Comparison of ENCODE assay signal across 29 mouse cellular contexts in genomic region chr19:33109141-33109540, GRCm38 (mm10).
DNase-seq lines count a peak whose midpoint lies in the region; ATAC-seq and TF ChIP-seq lines count a peak whose summit lies in the region.
"Had no signal": no experiment of that assay in that cellular context is flagged by ENCODE, and none has a peak within 500 bp of the region (broad histone marks: within the 10 kb centered on the region; RNA-seq: fewer than 3 reads in every experiment).

No protein-coding gene starts in this region.

- no peaks in the 10 kb centered on the region for H3K9me3 ChIP-seq in heart, embryonic 12.5 days (replicated peaks)
- no peaks in the 10 kb centered on the region for H3K9me3 ChIP-seq in lung, embryonic 15.5 days
- H3K9me3 ChIP-seq: G1E; hindbrain, embryonic 15.5 days; kidney, embryonic 15.5 days; liver, embryonic 12.5 days had no signal

- TF ChIP-seq POLR2A in heart, adult 2 months (IDR thresholded peaks at IDR 0.05; ENCODE audit: insufficient read depth, low read depth, low read length) = no peak

- DNase-seq in heart, adult 2 months = no peak
- DNase-seq in lung, postnatal 10 days = no peak
- DNase-seq in A20 (ENCODE audit: low read depth, low spot score) = peak; percentile 32
- DNase-seq in right cerebral cortex, postnatal 10 days (ENCODE audit: low spot score in 2 of 2) = no peak
- no peak for DNase-seq in adrenal gland, postnatal 4 days (ENCODE audit: low spot score in 2 of 2)
- DNase-seq: adrenal gland, postnatal 10 days; cerebellum, adult 11 months; cerebellum, adult 9-11 months; left cerebral cortex, postnatal 4 days; liver, postnatal 0 days; midbrain, embryonic 14.5 days; retina, postnatal 1 day; right cerebral cortex, postnatal 25 days; spleen, adult 18-20 months; thymus, adult 18-20 months; thymus, postnatal 25 days had no signal

- no peak overlapping the region for H3K9ac ChIP-seq in heart, adult 2 months (ENCODE audit: low read depth, low read length)
- H3K9ac ChIP-seq in heart, embryonic 12.5 days = no peak overlapping the region
- H3K9ac ChIP-seq in lung, embryonic 15.5 days = no peak overlapping the region
- H3K9ac ChIP-seq: hindbrain, embryonic 15.5 days; kidney, embryonic 15.5 days; liver, embryonic 12.5 days; liver, postnatal 0 days had no signal

- no peaks in the 10 kb centered on the region for H3K36me3 ChIP-seq in heart, adult 2 months (ENCODE audit: control insufficient read depth, insufficient read depth, low read length)
- H3K36me3 ChIP-seq in heart, embryonic 12.5 days = no peaks in the 10 kb centered on the region
- H3K36me3 ChIP-seq in lung, embryonic 15.5 days = no peaks in the 10 kb centered on the region
- H3K36me3 ChIP-seq: G1E; hindbrain, embryonic 15.5 days; kidney, embryonic 15.5 days; liver, embryonic 12.5 days had no signal

- H3K4me2 ChIP-seq in heart, embryonic 12.5 days = no peak overlapping the region
- no peak overlapping the region for H3K4me2 ChIP-seq in lung, embryonic 15.5 days
- H3K4me2 ChIP-seq: heart, embryonic 11.5 days; hindbrain, embryonic 15.5 days; kidney, embryonic 15.5 days; liver, embryonic 12.5 days had no signal

- no peak overlapping the region for H3K4me3 ChIP-seq in heart, adult 2 months
- H3K4me3 ChIP-seq in heart, embryonic 12.5 days = no peak overlapping the region
- no peak overlapping the region for H3K4me3 ChIP-seq in lung, embryonic 15.5 days
- H3K4me3 ChIP-seq: erythroblast, embryonic 14.5 days; hindbrain, embryonic 15.5 days; kidney, embryonic 15.5 days; liver, embryonic 12.5 days had no signal

- no peak for ATAC-seq in heart, embryonic 12.5 days (ENCODE audit: insufficient number of reproducible peaks, low FRiP score)
- no peak for ATAC-seq in lung, embryonic 15.5 days (ENCODE audit: borderline replicate concordance, extremely low read depth, low FRiP score, low TSS enrichment)
- ATAC-seq in granulocyte monocyte progenitor cell, adult 5-6 weeks (replicated peaks; ENCODE audit: poor library complexity, severe bottlenecking) = peak; percentile 29
- ATAC-seq: forebrain, embryonic 16.5 days; inflammation-experienced regulatory T-cells, adult 6 months; liver, embryonic 12.5 days; Patski had no signal

- H3K27me3 ChIP-seq in heart, adult 2 months (ENCODE audit: control insufficient read depth, insufficient read depth, low read length) = no peaks in the 10 kb centered on the region
- H3K27me3 ChIP-seq in heart, embryonic 12.5 days (replicated peaks) = no peaks in the 10 kb centered on the region
- no peaks in the 10 kb centered on the region for H3K27me3 ChIP-seq in lung, embryonic 15.5 days
- H3K27me3 ChIP-seq: hindbrain, embryonic 15.5 days; kidney, embryonic 15.5 days; liver, embryonic 12.5 days; Patski had no signal

- H3K79me2 ChIP-seq in heart, adult 2 months (replicated peaks; ENCODE audit: control insufficient read depth, insufficient read depth, low read length) = no peaks in the 10 kb centered on the region

- TF ChIP-seq CTCF in heart, adult 2 months (IDR thresholded peaks at IDR 0.05) = no peak

- no peak for TF ChIP-seq EP300 in heart, adult 2 months (IDR thresholded peaks at IDR 0.05; ENCODE audit: insufficient read depth, low read depth, low read length)

- no peaks in the 10 kb centered on the region; the same call in 1 of the 2 replicates for H3K4me1 ChIP-seq in heart, adult 2 months (ENCODE audit: control insufficient read depth, insufficient read depth, low read length)
- peaks cover 5% of the 10 kb centered on the region; the same call in 1 of the 2 replicates for H3K4me1 ChIP-seq in heart, embryonic 12.5 days (replicated peaks)
- 0 out of 2 replicates have a peak, but pooled peaks cover 6% of the 10 kb centered on the region for H3K4me1 ChIP-seq in lung, embryonic 15.5 days
- H3K4me1 ChIP-seq: hindbrain, embryonic 15.5 days; liver, embryonic 12.5 days had no signal

- H3K27ac ChIP-seq in heart, adult 2 months = peak overlapping the region; percentile 61
- no peak overlapping the region for H3K27ac ChIP-seq in heart, embryonic 12.5 days (ENCODE audit: poor library complexity, severe bottlenecking)
- H3K27ac ChIP-seq in lung, embryonic 15.5 days = peak overlapping the region; percentile 59
- H3K27ac ChIP-seq: hindbrain, embryonic 15.5 days; kidney, embryonic 15.5 days; liver, embryonic 12.5 days; stomach, postnatal 0 days had no signal

- intact Hi-C loops in heart, adult 2 months (cut with DNase I) = no loop called here

- 54% methylated on average over 7 of the region's 7 CpGs for WGBS in heart, adult 2 months
- 66% methylated on average over 7 of the region's 7 CpGs for WGBS in heart, embryonic 12.5 days
- 61% methylated on average over 7 of the region's 7 CpGs for WGBS in lung, embryonic 15.5 days
